Mouse (Mus musculus) forebrain, embryonic 11.5 days (tissue): ENCODE results near the gene Zscan26. TPM values are rescaled to one million over a fixed set of nuclear protein-coding genes. Genes with fewer than 3 reads are reported as not detected.
"Not testable (repeated sequence)": the region's sequence is repeated elsewhere in the genome, so short reads cannot be mapped to it uniquely, and the experiment has no call there.

Source experiments
- ATAC-seq: fragments of 200-750 bp; cut with Nextera tagmentation; replicated peaks from 2 replicates; pipeline ENCODE4 v1.8.0; 2017; ENCODE audit warnings: moderate TSS enrichment; ENCODE audit not compliant: low FRiP score
- DNase-seq: peaks from one replicate; pipeline ENCODE4 v3.0.0-alpha.2; 2017; ENCODE audit warnings: low spot score
- H3K27ac ChIP-seq: fragments of 300-500 bp; sonication (generic); 2 replicates; pipeline ENCODE4 v1.5.1; 2014; ENCODE audit warnings: low read depth, low read length
- H3K27me3 ChIP-seq: fragments of 300-500 bp; sonication (generic); 2 replicates; pipeline ENCODE4 v1.6.1; 2014; ENCODE audit warnings: mild to moderate bottlenecking, low read length, mixed read lengths; ENCODE audit not compliant: control insufficient read depth, insufficient read depth
- H3K36me3 ChIP-seq: fragments of 300-500 bp; sonication (generic); 2 replicates; pipeline ENCODE4 v1.6.1; 2014; ENCODE audit warnings: mild to moderate bottlenecking, low read length, moderate library complexity, mixed read lengths; ENCODE audit not compliant: control insufficient read depth, insufficient read depth
- H3K4me1 ChIP-seq: fragments of 300-500 bp; sonication (generic); replicated peaks from 2 replicates; pipeline ENCODE4 v1.6.1; 2014; ENCODE audit warnings: low read length, mixed read lengths; ENCODE audit not compliant: control insufficient read depth, insufficient read depth
- H3K4me2 ChIP-seq: fragments of 300-500 bp; sonication (generic); 2 replicates; pipeline ENCODE4 v1.6.1; 2014; ENCODE audit warnings: low read depth, mild to moderate bottlenecking, low read length, moderate library complexity, mixed read lengths; ENCODE audit not compliant: severe bottlenecking
- H3K4me3 ChIP-seq: fragments of 300-500 bp; sonication (generic); 2 replicates; pipeline ENCODE4 v1.5.1; 2014; ENCODE audit warnings: low read depth, low read length
- H3K9ac ChIP-seq: fragments of 300-500 bp; sonication (generic); 2 replicates; pipeline ENCODE4 v1.6.1; 2014; ENCODE audit warnings: low read length
- H3K9me3 ChIP-seq: fragments of 300-500 bp; sonication (generic); 2 replicates; pipeline ENCODE4 v1.6.1; 2016; ENCODE audit warnings: low read length, mixed read lengths; ENCODE audit not compliant: control insufficient read depth
- WGBS: fragments of 180-500 bp; shearing (Covaris S2); extraction: QIAGEN DNeasy Blood & Tissue Kit; methylation state at CpG from one replicate; pipeline ENCODE4 v1.1.7; 2014; 5-methylcytosine and 5-hydroxymethylcytosine counted together
- microRNA counts: library from miRNA; unstranded; fragments of <30 nt; microRNA quantifications from one replicate; lab custom pipeline; 2015
- microRNA-seq: library from miRNA; unstranded; fragments of <30 nt; microRNA quantifications from one replicate; pipeline ENCODE4, GENCODE M21; 2016; ENCODE audit not compliant: insufficient number of aligned reads
- polyA plus RNA-seq: library from polyadenylated mRNA; unstranded; fragments of >200 nt; fragmentation: Nextera tagmentation; extraction: Ambion mirVana; gene quantifications from 2 replicates; pipeline ENCODE4 v1.2.1, GENCODE M21; 2014

Zscan26 gene
- polyA plus RNA-seq, 1 experiment from 2014 or later: 22.2 TPM

DNA sequence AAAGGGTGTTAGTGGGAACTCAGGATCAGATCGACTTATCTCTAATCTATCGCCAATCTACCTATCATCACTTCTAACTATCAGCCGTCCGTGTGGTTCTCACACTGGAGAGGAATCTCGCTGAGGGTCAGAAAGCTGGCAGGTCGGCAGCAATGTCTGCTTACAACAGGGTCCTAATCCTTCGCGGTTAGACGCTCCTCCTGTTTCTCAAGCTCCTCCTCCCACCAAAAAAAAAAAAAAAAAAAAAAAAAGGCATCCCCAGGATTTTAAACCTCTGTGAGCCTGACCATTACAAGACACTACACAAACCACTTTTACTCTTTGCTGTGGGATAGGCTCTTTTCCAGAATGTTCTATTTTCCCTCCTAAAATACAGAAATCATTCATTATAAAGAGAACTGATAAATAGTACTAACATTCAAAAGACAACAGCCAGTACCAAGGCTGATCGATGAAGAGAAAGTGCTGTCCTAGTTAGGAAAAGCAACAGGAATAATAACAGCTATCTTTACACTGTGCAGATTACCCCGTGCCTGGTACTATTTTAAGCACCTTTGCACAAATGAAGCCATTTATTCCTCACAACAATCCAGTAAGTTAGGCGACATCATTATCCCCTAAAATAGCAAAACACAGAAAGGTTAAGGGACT, 51.8 kb downstream of the Zscan26 start:
- H3K9ac ChIP-seq: peak overlapping the region; percentile 87
- H3K27me3 ChIP-seq: no peaks in the 10 kb centered on the region
- DNase-seq: no peak
- H3K4me3 ChIP-seq: peak overlapping the region; percentile 84
- WGBS: 13% methylated on average over 12 of the region's 12 CpGs
- no peak overlapping the region; the same call in 1 of the 2 replicates for H3K27ac ChIP-seq
- ATAC-seq: peak; percentile 11; the same call in 1 of the 2 replicates
- no peaks in the 10 kb centered on the region for H3K9me3 ChIP-seq
- peak overlapping the region; percentile 48 for H3K4me2 ChIP-seq
- H3K36me3 ChIP-seq: no peaks in the 10 kb centered on the region
- no peaks in the 10 kb centered on the region; the same call in 1 of the 2 replicates for H3K4me1 ChIP-seq

DNA sequence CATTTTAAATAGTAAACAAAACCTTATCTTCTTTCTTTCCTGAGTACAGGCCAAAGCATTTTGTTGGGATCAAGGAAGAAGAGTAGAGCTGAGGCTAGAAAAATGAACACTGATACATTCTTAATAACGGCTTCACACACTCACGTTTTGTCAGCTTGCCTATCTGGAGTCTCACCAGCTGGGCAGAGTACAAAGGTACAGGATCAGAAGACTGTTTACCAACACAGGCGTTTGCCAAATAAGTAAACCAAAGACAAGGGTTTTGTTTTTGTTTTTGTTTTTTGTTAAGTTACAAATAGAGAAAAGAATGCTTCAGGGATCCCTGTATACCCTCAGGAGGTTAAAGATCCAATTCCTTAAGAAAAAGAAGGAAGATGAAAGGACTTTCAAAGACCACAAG, 52.4 kb downstream of the Zscan26 start:
- ATAC-seq (no peak), DNase-seq (no peak)
- peak overlapping the region; percentile 87; the same call in 1 of the 2 replicates for H3K9ac ChIP-seq
- no peaks in the 10 kb centered on the region for H3K27me3 ChIP-seq
- no peaks in the 10 kb centered on the region for H3K9me3 ChIP-seq
- no peak overlapping the region for H3K27ac ChIP-seq
- H3K4me1 ChIP-seq: no peaks in the 10 kb centered on the region; the same call in 1 of the 2 replicates
- no peaks in the 10 kb centered on the region for H3K36me3 ChIP-seq
- H3K4me2 ChIP-seq: peak overlapping the region; percentile 48
- H3K4me3 ChIP-seq: peak overlapping the region; percentile 84
- WGBS: 89% methylated on average over 3 of the region's 3 CpGs

DNA sequence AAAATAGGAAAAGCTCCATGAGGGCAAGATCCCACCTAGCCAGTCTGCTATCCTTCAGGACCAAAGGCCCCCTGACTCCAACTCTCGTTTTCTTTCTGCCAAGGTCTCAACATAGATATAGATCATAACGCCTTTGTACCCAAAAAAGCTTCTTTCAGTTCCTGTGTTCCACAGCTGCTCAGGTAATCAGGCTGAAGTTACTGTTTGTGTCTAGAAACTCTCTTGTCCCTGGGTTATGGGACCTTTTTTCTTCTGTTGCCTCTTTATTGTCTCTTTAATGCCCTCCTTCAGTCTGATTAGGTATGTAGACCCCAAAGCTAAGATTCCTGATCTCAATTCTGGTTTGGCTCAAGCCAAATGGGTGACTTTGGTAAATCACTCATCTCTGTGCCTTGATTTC, 56.0 kb downstream of the Zscan26 start:
- H3K36me3 ChIP-seq: peaks cover 14% of the 10 kb centered on the region

DNA sequence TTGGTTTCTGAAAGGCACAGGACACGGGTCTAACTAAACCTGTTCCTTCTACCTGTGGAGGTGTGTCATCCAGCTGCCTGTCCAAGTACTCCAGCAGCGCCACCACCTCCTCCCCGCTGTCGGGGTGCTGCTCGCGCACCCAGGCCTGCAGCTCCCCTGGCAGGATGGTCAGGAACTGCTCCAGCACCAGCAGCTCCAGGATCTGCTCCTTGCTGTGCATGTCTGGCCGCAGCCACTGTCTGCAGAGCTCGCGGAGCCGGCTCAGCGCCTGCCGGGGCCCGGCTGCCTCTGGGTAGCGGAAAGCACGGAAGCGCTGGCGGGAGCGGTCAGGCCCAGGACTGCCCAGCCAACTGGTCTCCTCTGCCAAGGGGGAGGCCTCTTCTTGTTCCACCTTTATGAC, 57.5 kb downstream of the Zscan26 start:
- 91% methylated on average over 14 of the region's 18 CpGs for WGBS
- not testable (repeated sequence) for H3K4me1 ChIP-seq, H3K4me3 ChIP-seq, H3K27ac ChIP-seq, H3K9ac ChIP-seq, H3K27me3 ChIP-seq, H3K4me2 ChIP-seq, H3K9me3 ChIP-seq, DNase-seq
- 0 out of 2 replicates have a peak, but pooled peaks have one; percentile 30 for ATAC-seq
- H3K36me3 ChIP-seq: peaks cover 23% of the 10 kb centered on the region

More for the DNA sequence above, 56.0 kb downstream of the Zscan26 start:
- Histone ChIP-seq H3K4me3 (no peak overlapping the region), H3K4me2 (no peak overlapping the region), H3K27ac (no peak overlapping the region), H3K9ac (no peak overlapping the region), H3K27me3 (no peaks in the 10 kb centered on the region), H3K9me3 (no peaks in the 10 kb centered on the region), H3K4me1 (no peaks in the 10 kb centered on the region; the same call in 1 of the 2 replicates)
- ATAC-seq (no peak), DNase-seq (no peak)
- WGBS: 93% methylated on average over 2 of the region's 2 CpGs

DNA sequence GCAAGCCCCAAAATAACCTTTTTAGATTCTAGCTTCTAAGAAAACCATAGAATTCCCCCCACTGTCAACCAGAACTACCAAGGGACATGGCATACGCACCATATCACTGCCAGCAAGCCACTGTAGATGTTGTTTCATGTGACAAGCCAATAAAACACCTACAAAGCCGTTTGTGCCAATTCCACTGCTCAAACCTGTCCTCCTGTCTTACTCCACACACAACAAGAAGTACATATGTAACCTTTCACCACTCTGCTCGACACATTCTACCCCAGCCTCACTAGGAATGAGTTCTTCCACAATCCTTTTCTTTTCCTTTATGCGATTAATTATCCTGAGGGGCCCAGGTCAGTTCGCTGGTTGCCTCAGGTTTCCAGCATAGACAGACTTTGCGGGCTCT, 57.9 kb downstream of the Zscan26 start:
- Histone ChIP-seq H3K4me3 (no peak overlapping the region), H3K27ac (no peak overlapping the region), H3K27me3 (no peaks in the 10 kb centered on the region), H3K4me1 (no peaks in the 10 kb centered on the region), H3K9ac (no peak overlapping the region), H3K9me3 (no peaks in the 10 kb centered on the region), H3K4me2 (no peak overlapping the region), H3K36me3 (peaks cover 27% of the 10 kb centered on the region)
- WGBS: 94% methylated on average over 6 of the region's 6 CpGs
- ATAC-seq: no peak
- DNase-seq: no peak

DNA sequence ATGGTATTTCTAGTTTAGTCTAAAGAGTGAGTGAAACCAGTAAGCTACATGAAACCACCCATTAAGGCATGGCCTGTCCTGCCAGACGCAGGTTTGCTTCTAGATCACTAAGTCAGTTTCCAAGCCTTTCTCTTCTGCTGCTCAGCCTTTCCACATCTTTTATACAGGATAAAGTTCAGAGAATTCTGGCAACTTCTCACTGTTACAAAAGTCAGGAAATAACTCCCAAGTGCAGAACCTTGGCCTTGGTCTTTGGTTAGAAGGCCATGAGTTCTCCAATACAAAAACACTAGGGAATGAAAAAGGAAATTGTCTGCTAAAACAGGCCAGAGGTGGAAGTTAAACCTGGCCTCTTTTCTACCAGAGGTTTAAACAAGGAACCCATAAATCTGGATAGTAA, 58.3 kb downstream of the Zscan26 start:
- ATAC-seq (no peak), DNase-seq (no peak)
- no peaks in the 10 kb centered on the region for H3K27me3 ChIP-seq
- H3K4me1 ChIP-seq: no peaks in the 10 kb centered on the region
- no peak overlapping the region for H3K4me2 ChIP-seq
- H3K9ac ChIP-seq: no peak overlapping the region
- H3K36me3 ChIP-seq: peaks cover 28% of the 10 kb centered on the region
- H3K9me3 ChIP-seq: no peaks in the 10 kb centered on the region
- 95% methylated on average over 1 of the region's 1 CpGs for WGBS
- no peak overlapping the region for H3K4me3 ChIP-seq
- H3K27ac ChIP-seq: no peak overlapping the region

MicroRNAs within 50 kb of the gene (microRNA counts, 519-probe panel; counts per million panel counts)
- microRNA mmu-miR-1896 (lab: Ali Mortazavi, UCI): 31.2 counts per million

Small RNA genes lying within 50 kb of the gene (microRNA-seq; reads per million reads assigned to microRNA genes)
- gene Mir1896 (not detected), gene Mir6942 (not detected)

Other genes with a start within 250 kb of the Zscan26 start
- gene Gpx5, start 161.0 kb downstream of the Zscan26 start, polyA plus RNA-seq: not detected in 2 replicates
- not detected in 2 replicates for gene Gpx6, start 141.6 kb downstream of the Zscan26 start, polyA plus RNA-seq
- not detected in 2 replicates for gene Olfr1367, start 106.8 kb downstream of the Zscan26 start, polyA plus RNA-seq
- gene Zscan12, start 90.9 kb downstream of the Zscan26 start, polyA plus RNA-seq: 20.5 and 22.4 TPM in 2 replicates
- 89.7 and 91.3 TPM in 2 replicates for gene Zkscan3, start 51.0 kb downstream of the Zscan26 start, polyA plus RNA-seq
- gene Pgbd1, start 12.7 kb downstream of the Zscan26 start, polyA plus RNA-seq: 6.9 and 8.3 TPM in 2 replicates
- gene Nkapl, start 14.8 kb upstream of the Zscan26 start, polyA plus RNA-seq: 2.7 and 3.9 TPM in 2 replicates
- gene Zkscan4, start 25.2 kb upstream of the Zscan26 start, polyA plus RNA-seq: 4.4 and 5.3 TPM in 2 replicates
- not detected in 2 replicates for gene Gm10065, start 25.7 kb upstream of the Zscan26 start, polyA plus RNA-seq
- gene AK157302, start 41.5 kb upstream of the Zscan26 start, polyA plus RNA-seq: 0.27 TPM in 1 of 2 replicates, not detected in the other
- gene Gm11273, start 47.7 kb upstream of the Zscan26 start, polyA plus RNA-seq: 2.7 and 3.6 TPM in 2 replicates
- gene Zkscan8, start 77.4 kb upstream of the Zscan26 start, polyA plus RNA-seq: 10.2 and 10.6 TPM in 2 replicates
- gene Olfr1366, start 89.1 kb upstream of the Zscan26 start, polyA plus RNA-seq: 0.27 and 0.43 TPM in 2 replicates
- not detected in 2 replicates for gene Olfr1535, start 106.2 kb upstream of the Zscan26 start, polyA plus RNA-seq
- not detected in 2 replicates for gene Olfr1364, start 128.0 kb upstream of the Zscan26 start, polyA plus RNA-seq
- gene Olfr1362, start 160.3 kb upstream of the Zscan26 start, polyA plus RNA-seq: not detected in 2 replicates
- not detected in 2 replicates for gene Olfr11, start 188.8 kb upstream of the Zscan26 start, polyA plus RNA-seq
- not detected in 2 replicates for gene Olfr1361, start 209.7 kb upstream of the Zscan26 start, polyA plus RNA-seq
- not detected in 2 replicates for gene Olfr1360, start 223.7 kb upstream of the Zscan26 start, polyA plus RNA-seq
- not detected in 2 replicates for gene Olfr1359, start 244.4 kb upstream of the Zscan26 start, polyA plus RNA-seq